Mouse (Mus musculus): ENCODE data around the gene Abcb10.

DNA sequence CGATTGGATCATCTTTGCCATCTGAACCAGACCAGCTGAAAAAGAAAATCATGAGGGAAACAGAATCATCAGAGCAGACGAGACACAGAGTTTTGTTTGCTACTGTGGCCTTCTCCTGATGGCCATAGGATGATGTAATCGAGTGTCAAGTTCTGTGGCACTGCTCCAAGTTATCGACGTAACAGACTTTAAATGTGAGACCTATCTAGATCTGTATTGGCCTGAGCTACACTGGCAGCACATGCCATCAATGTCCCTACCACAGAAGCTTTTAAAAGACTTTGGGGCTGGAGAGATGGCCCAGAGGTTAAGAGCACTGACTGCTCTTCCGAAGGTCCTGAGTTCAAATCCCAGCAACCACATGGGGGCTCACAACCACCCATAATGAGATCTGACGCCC is 80.3 kb downstream of the Abcb10 start:
- TF ChIP-seq CTCF (IDR thresholded peaks at IDR 0.05; ENCODE audit: control insufficient read depth, insufficient read depth, insufficient replicate concordance, low read depth, low read length) (no peak), POLR2A (IDR thresholded peaks at IDR 0.05; ENCODE audit: control insufficient read depth, low read depth, low read length) (no peak)
